Mouse (Mus musculus): ENCODE measurements at regions not wholly inside any gene's neighbourhood (a gene's known extent, or its start where the extent isn't known, plus 50 kb on each side); places are given as distances from the start of the nearest gene placed in this dataset.

DNA sequence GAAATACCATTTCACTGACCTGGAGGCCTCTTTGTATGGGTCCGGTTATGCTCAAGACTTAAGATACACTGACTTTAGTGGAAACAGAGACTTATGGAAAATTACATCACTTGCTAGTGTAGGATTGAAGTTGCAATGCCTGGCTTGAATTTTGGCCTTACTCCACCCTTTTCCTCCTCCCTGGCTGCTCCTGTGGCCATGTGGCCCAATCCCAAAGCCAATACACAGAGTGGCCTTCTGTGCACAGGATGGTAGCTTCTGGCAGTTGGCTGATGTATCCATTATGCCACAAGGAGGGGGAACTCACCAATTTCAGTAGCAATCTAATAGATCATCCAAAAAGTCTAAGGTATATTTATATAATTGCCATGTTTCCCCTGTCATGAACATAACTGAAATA is 292.4 kb downstream of the Osr1 start:
- no peak overlapping the region for H3K4me3 ChIP-seq (ENCODE audit: low read length)
- no peaks in the 10 kb centered on the region for H3K27me3 ChIP-seq (ENCODE audit: control insufficient read depth, insufficient read depth, low read depth, low read length)
- no peak overlapping the region for H3K9ac ChIP-seq (ENCODE audit: low read length)
- 90% methylated on average over 1 of the region's 1 CpGs for WGBS
- no peaks in the 10 kb centered on the region for H3K36me3 ChIP-seq (ENCODE audit: control insufficient read depth, insufficient read depth, low read length)
- H3K27ac ChIP-seq (ENCODE audit: low read length), result no peak overlapping the region
- no peaks in the 10 kb centered on the region for H3K4me1 ChIP-seq (replicated peaks; ENCODE audit: control insufficient read depth, insufficient read depth, low read length)
- no peaks in the 10 kb centered on the region for H3K9me3 ChIP-seq (ENCODE audit: control insufficient read depth, low read length)
- H3K4me2 ChIP-seq (ENCODE audit: low read depth, low read length), result no peak overlapping the region
- ATAC-seq (ENCODE audit: low read depth), result no peak

DNA sequence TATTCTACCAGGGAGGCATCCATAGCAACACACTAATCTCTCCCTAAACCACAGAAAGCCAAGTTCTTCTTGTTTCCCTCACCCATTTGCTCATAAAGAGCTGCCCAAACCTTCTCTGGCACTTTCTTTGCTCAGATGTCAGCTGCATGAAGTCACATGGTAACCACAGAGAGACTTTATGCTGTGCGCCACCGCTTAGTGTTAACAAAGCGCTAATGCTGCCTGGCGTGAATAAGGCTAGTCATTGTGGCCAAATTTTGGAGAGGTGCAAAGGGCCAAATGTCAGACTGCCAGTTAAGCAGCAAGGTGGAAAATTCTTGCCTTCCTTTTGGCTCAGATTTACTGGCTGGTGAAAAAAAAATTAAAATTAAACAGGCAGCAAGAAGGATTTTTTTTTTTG is 302.3 kb downstream of the Osr1 start:
- Histone ChIP-seq H3K4me2 (ENCODE audit: low read depth, low read length) (no peak overlapping the region), H3K36me3 (ENCODE audit: control insufficient read depth, insufficient read depth, low read length) (no peaks in the 10 kb centered on the region), H3K4me3 (ENCODE audit: low read length) (no peak overlapping the region), H3K4me1 (replicated peaks; ENCODE audit: control insufficient read depth, insufficient read depth, low read length) (no peaks in the 10 kb centered on the region), H3K9ac (ENCODE audit: low read length) (no peak overlapping the region), H3K27me3 (ENCODE audit: control insufficient read depth, insufficient read depth, low read depth, low read length) (no peaks in the 10 kb centered on the region), H3K9me3 (ENCODE audit: control insufficient read depth, low read length) (no peaks in the 10 kb centered on the region), H3K27ac (ENCODE audit: low read length) (no peak overlapping the region)
- ATAC-seq (ENCODE audit: low read depth), result no peak
- WGBS, result 88% methylated on average over 4 of the region's 4 CpGs

DNA sequence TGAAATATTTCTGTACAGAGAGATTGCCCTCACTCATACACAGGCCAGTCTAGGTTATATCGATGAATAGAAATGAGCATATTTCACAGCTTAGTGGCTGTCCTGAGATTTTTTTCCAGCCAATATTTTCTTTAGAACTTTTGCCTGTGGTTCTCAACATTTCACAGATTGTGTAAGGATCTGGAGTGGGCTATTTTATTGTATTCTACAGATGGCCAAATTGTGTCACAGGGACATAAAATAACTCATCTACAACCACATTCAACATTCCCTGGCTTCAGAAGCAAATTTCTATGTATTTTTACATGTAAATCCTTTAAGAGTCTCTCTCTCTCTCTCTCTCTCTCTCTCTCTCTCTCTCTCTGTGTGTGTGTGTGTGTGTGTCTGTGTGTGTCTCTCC is 303.3 kb downstream of the Osr1 start:
- no peaks in the 10 kb centered on the region for H3K36me3 ChIP-seq (ENCODE audit: control insufficient read depth, insufficient read depth, low read length)
- H3K9ac ChIP-seq (ENCODE audit: low read length), result no peak overlapping the region
- H3K27me3 ChIP-seq (ENCODE audit: control insufficient read depth, insufficient read depth, low read depth, low read length), result no peaks in the 10 kb centered on the region
- no peak overlapping the region for H3K4me3 ChIP-seq (ENCODE audit: low read length)
- H3K9me3 ChIP-seq (ENCODE audit: control insufficient read depth, low read length), result no peaks in the 10 kb centered on the region
- 92% methylated on average over 1 of the region's 1 CpGs for WGBS
- H3K4me2 ChIP-seq (ENCODE audit: low read depth, low read length), result no peak overlapping the region
- H3K27ac ChIP-seq (ENCODE audit: low read length), result no peak overlapping the region
- no peaks in the 10 kb centered on the region for H3K4me1 ChIP-seq (replicated peaks; ENCODE audit: control insufficient read depth, insufficient read depth, low read length)
- no peak for ATAC-seq (ENCODE audit: low read depth)

DNA sequence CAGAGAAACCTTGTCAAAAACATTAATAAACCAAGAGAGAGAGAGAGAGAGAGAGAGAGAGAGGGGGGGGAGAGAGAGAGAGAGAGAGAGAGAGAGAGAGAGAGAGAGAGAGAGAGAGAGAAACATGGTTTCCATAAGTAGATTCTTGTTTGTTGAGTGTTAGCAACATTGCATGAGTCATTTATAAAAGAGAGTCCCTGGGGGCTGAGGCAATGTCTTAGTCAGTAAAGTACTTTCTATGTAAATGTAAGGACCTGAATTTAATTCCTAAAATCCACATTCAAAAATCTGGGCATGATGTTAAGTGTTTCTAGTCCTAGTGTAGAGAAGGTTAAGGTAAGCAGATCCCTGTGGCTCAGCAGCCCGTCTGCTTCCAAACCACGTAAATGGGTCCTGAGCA is 304.9 kb downstream of the Osr1 start:
- no peaks in the 10 kb centered on the region for H3K27me3 ChIP-seq (ENCODE audit: control insufficient read depth, insufficient read depth, low read depth, low read length)
- H3K4me2 ChIP-seq (ENCODE audit: low read depth, low read length), result no peak overlapping the region
- no peak for ATAC-seq (ENCODE audit: low read depth)
- H3K9ac ChIP-seq (ENCODE audit: low read length), result no peak overlapping the region
- H3K9me3 ChIP-seq (ENCODE audit: control insufficient read depth, low read length), result no peaks in the 10 kb centered on the region
- H3K4me3 ChIP-seq (ENCODE audit: low read length), result no peak overlapping the region
- no peaks in the 10 kb centered on the region for H3K36me3 ChIP-seq (ENCODE audit: control insufficient read depth, insufficient read depth, low read length)
- no peaks in the 10 kb centered on the region for H3K4me1 ChIP-seq (replicated peaks; ENCODE audit: control insufficient read depth, insufficient read depth, low read length)
- H3K27ac ChIP-seq (ENCODE audit: low read length), result no peak overlapping the region
- 91% methylated on average over 2 of the region's 2 CpGs for WGBS

DNA sequence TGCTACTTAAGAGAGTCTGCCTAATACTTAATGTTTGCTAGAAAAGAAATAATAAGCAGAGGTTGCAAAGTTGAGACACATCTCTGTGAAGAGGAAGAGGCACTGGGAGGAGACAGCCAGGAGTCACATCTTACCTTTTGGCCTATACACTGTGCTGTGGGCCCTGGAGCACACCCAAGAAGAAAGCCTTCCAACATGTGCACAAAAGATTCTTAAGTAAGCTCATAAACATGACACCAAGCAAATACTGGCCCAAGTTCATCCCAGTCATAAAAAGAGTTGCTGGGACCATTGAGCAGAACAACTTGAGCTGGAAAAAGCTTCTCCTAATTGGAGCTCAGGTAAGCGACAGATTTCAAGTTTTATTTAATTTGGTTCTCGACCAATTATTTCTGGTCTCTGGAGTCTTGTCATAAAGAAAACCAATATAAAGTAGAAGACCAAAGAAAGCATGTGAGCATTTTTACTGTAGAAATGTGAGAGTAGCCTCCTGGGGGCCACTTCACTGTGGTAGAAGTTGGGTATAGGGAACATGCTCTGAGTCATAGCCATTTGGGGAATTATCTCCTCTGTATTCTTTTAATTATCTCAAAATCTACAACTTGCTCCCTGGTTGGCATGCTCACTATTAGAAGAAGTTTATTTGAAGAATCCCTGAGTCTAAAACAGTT is 312.2 kb downstream of the Osr1 start:
- no peak for ATAC-seq (ENCODE audit: low read depth)
- Histone ChIP-seq H3K36me3 (ENCODE audit: control insufficient read depth, insufficient read depth, low read length) (no peaks in the 10 kb centered on the region), H3K4me2 (ENCODE audit: low read depth, low read length) (no peak overlapping the region), H3K9me3 (ENCODE audit: control insufficient read depth, low read length) (no peaks in the 10 kb centered on the region), H3K4me3 (ENCODE audit: low read length) (no peak overlapping the region), H3K4me1 (replicated peaks; ENCODE audit: control insufficient read depth, insufficient read depth, low read length) (no peaks in the 10 kb centered on the region), H3K27me3 (ENCODE audit: control insufficient read depth, insufficient read depth, low read depth, low read length) (no peaks in the 10 kb centered on the region), H3K9ac (ENCODE audit: low read length) (no peak overlapping the region), H3K27ac (ENCODE audit: low read length) (no peak overlapping the region)
- 85% methylated on average over 2 of the region's 2 CpGs for WGBS

DNA sequence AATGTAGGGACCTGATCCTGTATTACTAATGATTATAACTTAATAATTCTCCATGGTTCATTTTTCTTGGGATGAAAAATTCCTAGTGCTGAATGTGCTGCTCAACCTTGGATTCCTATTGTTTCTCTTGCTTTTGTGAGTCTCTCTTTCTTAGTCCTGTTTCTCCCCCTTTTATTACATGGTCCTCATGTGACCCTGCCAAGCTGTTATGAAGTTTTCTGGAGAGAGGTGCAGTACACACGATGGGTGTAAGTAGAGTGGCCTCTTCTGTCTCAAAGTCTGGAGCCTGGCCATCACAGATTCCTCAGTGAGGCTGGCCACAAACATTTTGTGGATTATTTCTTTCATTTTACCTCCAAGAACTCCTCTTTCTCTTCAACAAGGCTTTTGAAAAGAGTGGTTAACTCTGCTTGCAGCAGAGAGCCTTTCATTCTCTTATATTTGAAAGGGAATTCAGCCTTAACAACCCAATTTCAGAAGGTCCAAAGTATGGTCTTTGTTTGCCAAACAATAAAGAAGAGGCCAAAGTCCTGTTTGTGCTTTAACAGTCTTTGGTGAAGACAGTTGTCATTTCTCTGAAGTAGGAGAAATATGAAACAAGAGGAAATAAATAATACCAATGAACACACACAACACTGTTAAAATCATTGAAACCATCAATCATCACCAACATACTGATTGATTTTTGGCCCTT is 313.3 kb downstream of the Osr1 start:
- ATAC-seq (ENCODE audit: low read depth), result no peak
- Histone ChIP-seq H3K4me3 (ENCODE audit: low read length) (no peak overlapping the region), H3K9ac (ENCODE audit: low read length) (no peak overlapping the region), H3K4me1 (replicated peaks; ENCODE audit: control insufficient read depth, insufficient read depth, low read length) (no peaks in the 10 kb centered on the region), H3K27ac (ENCODE audit: low read length) (no peak overlapping the region), H3K4me2 (ENCODE audit: low read depth, low read length) (no peak overlapping the region), H3K27me3 (ENCODE audit: control insufficient read depth, insufficient read depth, low read depth, low read length) (no peaks in the 10 kb centered on the region), H3K9me3 (ENCODE audit: control insufficient read depth, low read length) (no peaks in the 10 kb centered on the region), H3K36me3 (ENCODE audit: control insufficient read depth, insufficient read depth, low read length) (no peaks in the 10 kb centered on the region)
- WGBS, result 38% methylated on average over 1 of the region's 1 CpGs

DNA sequence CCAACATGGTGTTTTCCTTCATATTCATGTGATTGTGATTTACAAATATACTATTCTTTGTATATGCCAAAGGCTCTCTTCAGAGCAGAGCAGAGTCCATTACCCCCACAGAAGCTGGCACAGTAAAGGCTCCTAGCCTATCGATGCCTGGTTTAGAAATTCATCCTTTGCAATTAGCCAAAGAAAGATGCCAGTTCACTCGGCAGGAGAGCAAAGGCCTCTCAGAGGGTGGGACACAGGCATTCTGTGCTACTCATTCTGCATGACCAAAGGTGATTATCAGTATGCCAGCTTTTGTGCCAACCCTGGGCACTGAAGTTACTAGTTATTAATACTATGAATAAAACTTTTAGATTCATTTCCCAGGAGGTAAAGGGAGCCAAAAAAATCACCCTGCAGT is 324.6 kb downstream of the Osr1 start:
- ATAC-seq (ENCODE audit: low read depth), result no peak
- 79% methylated on average over 2 of the region's 2 CpGs for WGBS

DNA sequence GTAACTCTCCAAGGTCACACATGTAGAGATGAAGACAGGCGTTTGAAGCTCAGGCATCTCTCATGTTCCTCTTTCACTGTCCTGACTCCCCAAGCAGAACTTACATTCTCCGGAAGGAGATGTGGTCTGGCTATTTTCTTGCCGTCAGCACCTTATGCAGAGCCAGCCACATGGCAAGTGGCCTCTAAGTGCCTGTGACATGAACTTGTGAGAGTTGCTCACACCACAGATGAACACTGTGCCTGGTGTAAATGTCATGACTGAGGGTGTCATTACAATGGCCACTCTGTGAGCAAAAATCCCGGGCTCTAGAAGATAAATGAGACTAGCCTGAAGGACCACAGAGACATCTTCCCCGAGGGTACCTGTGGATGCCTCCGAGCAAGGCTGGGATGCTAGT is 328.1 kb downstream of the Osr1 start:
- Histone ChIP-seq H3K27me3 (ENCODE audit: control insufficient read depth, insufficient read depth, low read depth, low read length) (no peaks in the 10 kb centered on the region), H3K9me3 (ENCODE audit: control insufficient read depth, low read length) (no peaks in the 10 kb centered on the region), H3K9ac (ENCODE audit: low read length) (no peak overlapping the region), H3K4me2 (ENCODE audit: low read depth, low read length) (no peak overlapping the region), H3K4me3 (ENCODE audit: low read length) (no peak overlapping the region), H3K36me3 (ENCODE audit: control insufficient read depth, insufficient read depth, low read length) (no peaks in the 10 kb centered on the region), H3K27ac (ENCODE audit: low read length) (no peak overlapping the region), H3K4me1 (replicated peaks; ENCODE audit: control insufficient read depth, insufficient read depth, low read length) (peaks cover 6% of the 10 kb centered on the region; the same call in 1 of the 2 replicates)
- ATAC-seq (ENCODE audit: low read depth), result no peak
- WGBS, result 77% methylated on average over 6 of the region's 6 CpGs

More for the DNA sequence above, 324.6 kb downstream of the Osr1 start:
- H3K4me2 ChIP-seq (ENCODE audit: low read depth, low read length), result no peak overlapping the region
- no peak overlapping the region for H3K4me3 ChIP-seq (ENCODE audit: low read length)
- no peak overlapping the region for H3K9ac ChIP-seq (ENCODE audit: low read length)
- no peaks in the 10 kb centered on the region for H3K27me3 ChIP-seq (ENCODE audit: control insufficient read depth, insufficient read depth, low read depth, low read length)
- H3K9me3 ChIP-seq (ENCODE audit: control insufficient read depth, low read length), result no peaks in the 10 kb centered on the region
- H3K27ac ChIP-seq (ENCODE audit: low read length), result no peak overlapping the region
- H3K4me1 ChIP-seq (replicated peaks; ENCODE audit: control insufficient read depth, insufficient read depth, low read length), result no peaks in the 10 kb centered on the region
- no peaks in the 10 kb centered on the region for H3K36me3 ChIP-seq (ENCODE audit: control insufficient read depth, insufficient read depth, low read length)

DNA sequence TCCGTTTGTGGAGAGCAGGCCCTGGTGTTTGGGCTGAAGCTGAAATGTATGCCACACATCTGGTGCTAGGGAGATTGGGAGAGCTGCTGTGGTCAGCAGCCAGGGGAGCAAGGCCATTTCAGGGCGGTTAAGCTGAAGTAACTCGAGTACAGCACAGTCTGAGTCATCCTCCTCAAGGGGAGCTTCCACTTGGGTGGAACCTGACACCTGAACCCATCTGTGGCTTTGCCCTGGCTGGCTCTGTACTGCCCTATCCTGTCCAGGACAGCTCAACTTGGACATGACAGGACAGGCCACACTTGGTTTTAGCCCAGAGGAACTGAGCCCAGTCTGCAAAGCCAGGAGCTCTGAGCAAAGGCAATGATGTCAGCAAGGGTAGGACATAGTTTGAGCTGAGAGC is 328.5 kb downstream of the Osr1 start:
- Histone ChIP-seq H3K36me3 (ENCODE audit: control insufficient read depth, insufficient read depth, low read length) (no peaks in the 10 kb centered on the region), H3K9ac (ENCODE audit: low read length) (no peak overlapping the region)

More for the DNA sequence above, 328.5 kb downstream of the Osr1 start:
- Histone ChIP-seq H3K27ac (ENCODE audit: low read length) (no peak overlapping the region), H3K27me3 (ENCODE audit: control insufficient read depth, insufficient read depth, low read depth, low read length) (no peaks in the 10 kb centered on the region), H3K9me3 (ENCODE audit: control insufficient read depth, low read length) (no peaks in the 10 kb centered on the region), H3K4me2 (ENCODE audit: low read depth, low read length) (no peak overlapping the region), H3K4me3 (ENCODE audit: low read length) (no peak overlapping the region), H3K4me1 (replicated peaks; ENCODE audit: control insufficient read depth, insufficient read depth, low read length) (peaks cover 6% of the 10 kb centered on the region; the same call in 1 of the 2 replicates)
- no peak for ATAC-seq (ENCODE audit: low read depth)
- WGBS, result 42% methylated on average over 3 of the region's 3 CpGs

Measured in lung, embryonic 16.5 days (tissue).